Mouse (Mus musculus) gastrocnemius, postnatal 4 days (tissue): Measurements from ENCODE around the gene Ccdc136. TPM values are rescaled to one million over a fixed set of nuclear protein-coding genes. Genes with fewer than 3 reads are reported as not detected.
"Not testable (repeated sequence)": the region's sequence is repeated elsewhere in the genome, so short reads cannot be mapped to it uniquely, and the experiment has no call there.

Source experiments
- DNase-seq, 2 experiments: peaks; one replicate each; pipeline ENCODE4 v3.0.0; 2021 to 2022; ENCODE audit warnings: low spot score in 2 of 2, mixed read lengths in 2 of 2
- long read RNA-seq, 2 experiments: library from polyadenylated mRNA; stranded (forward); transcript quantifications; one replicate each; pipeline ENCODE4 v2.0.0; 2021
- total RNA-seq, 2 experiments: library from RNA; stranded (reverse); gene quantifications; 2 replicates each; pipeline ENCODE4 v1.2.3; 2021

Ccdc136 gene
- total RNA-seq: 10 to 100 TPM; 20.1 to 28.9 TPM
- long read RNA-seq, experiment 1, transcript Ccdc136-202 (16 exons, 3,279 nt): major isoform, 7 of 35 reads
- long read RNA-seq, experiment 1, partial matches to known transcripts: 4 of 35 reads
- long read RNA-seq, experiment 1, other reads (novel, unspliced or antisense): 24 of 35 reads
- long read RNA-seq, experiment 2, transcript Ccdc136-202 (16 exons, 3,279 nt): major isoform, 19 of 59 reads
- long read RNA-seq, experiment 2, partial matches to known transcripts: 5 of 59 reads
- long read RNA-seq, experiment 2, other reads (novel, unspliced or antisense): 33 of 59 reads

GRCm38 (mm10) chr6:29395910-29396713 lies at the start of gene Ccdc136:
Gene Ccdc136 (plus strand): TSS chr6:29396309.
- peak; percentile 50 to 63 for DNase-seq

GRCm38 (mm10) chr6:29346512-29346911 lies 49.6 kb upstream of the Ccdc136 start:
- DNase-seq: not testable (repeated sequence)

GRCm38 (mm10) chr6:29347189-29347588 lies 48.9 kb upstream of the Ccdc136 start:
- no peak for DNase-seq

- peak; percentile 99 to 100 for DNase-seq
Observed at GRCm38 (mm10) chr6:29347665-29348370, 48.3 kb upstream of the Ccdc136 start, which contains the start of gene Calu. Gene Calu (plus strand): TSS chr6:29348069.

- DNase-seq: no peak
Observed at GRCm38 (mm10) chr6:29348371-29348724, 47.8 kb upstream of the Ccdc136 start.

- DNase-seq: no peak
Observed at GRCm38 (mm10) chr6:29351613-29352012, 44.5 kb upstream of the Ccdc136 start.

- no peak for DNase-seq
Observed at GRCm38 (mm10) chr6:29352816-29353215, 43.3 kb upstream of the Ccdc136 start.

GRCm38 (mm10) chr6:29359386-29359785 lies 36.7 kb upstream of the Ccdc136 start:
- DNase-seq: no peak

- DNase-seq: no peak
Observed at GRCm38 (mm10) chr6:29360211-29360610, 35.9 kb upstream of the Ccdc136 start.

GRCm38 (mm10) chr6:29362246-29363128 lies 33.6 kb upstream of the Ccdc136 start:
- no peak for DNase-seq

- DNase-seq: no peak
Observed at GRCm38 (mm10) chr6:29363129-29363515, 33.0 kb upstream of the Ccdc136 start.

- DNase-seq: no peak
Observed at GRCm38 (mm10) chr6:29365277-29365676, 30.8 kb upstream of the Ccdc136 start.

- no peak for DNase-seq
Observed at GRCm38 (mm10) chr6:29377386-29377785, 18.7 kb upstream of the Ccdc136 start.

GRCm38 (mm10) chr6:29378678-29379077 lies 17.4 kb upstream of the Ccdc136 start:
- DNase-seq: no peak

GRCm38 (mm10) chr6:29379954-29380353 lies 16.2 kb upstream of the Ccdc136 start:
- DNase-seq: no peak

GRCm38 (mm10) chr6:29382442-29382841 lies 13.7 kb upstream of the Ccdc136 start:
- DNase-seq: no peak

- peak in 1 of 2 experiments; percentile 14 for DNase-seq
Observed at GRCm38 (mm10) chr6:29388052-29388518, 8.0 kb upstream of the Ccdc136 start, which contains the start of gene Opn1sw. Gene Opn1sw (minus strand): TSS chr6:29388468.

GRCm38 (mm10) chr6:29388606-29389080 lies 7.5 kb upstream of the Ccdc136 start:
- DNase-seq: peak; percentile 88 to 95

- no peak for DNase-seq
Observed at GRCm38 (mm10) chr6:29389425-29389824, 6.7 kb upstream of the Ccdc136 start.

GRCm38 (mm10) chr6:29390500-29390899 lies 5.6 kb upstream of the Ccdc136 start:
- not testable (repeated sequence) for DNase-seq
